Mouse (Mus musculus) retina, postnatal 7 days (tissue): ENCODE measurements at regions not wholly inside any gene's neighbourhood (a gene's known extent, or its start where the extent isn't known, plus 50 kb on each side); places are given as distances from the start of the nearest gene placed in this dataset.

Source experiments
- DNase-seq: peaks from one replicate; pipeline ENCODE4 v3.0.0-alpha.2; 2012; ENCODE audit warnings: low read depth, low spot score

DNA sequence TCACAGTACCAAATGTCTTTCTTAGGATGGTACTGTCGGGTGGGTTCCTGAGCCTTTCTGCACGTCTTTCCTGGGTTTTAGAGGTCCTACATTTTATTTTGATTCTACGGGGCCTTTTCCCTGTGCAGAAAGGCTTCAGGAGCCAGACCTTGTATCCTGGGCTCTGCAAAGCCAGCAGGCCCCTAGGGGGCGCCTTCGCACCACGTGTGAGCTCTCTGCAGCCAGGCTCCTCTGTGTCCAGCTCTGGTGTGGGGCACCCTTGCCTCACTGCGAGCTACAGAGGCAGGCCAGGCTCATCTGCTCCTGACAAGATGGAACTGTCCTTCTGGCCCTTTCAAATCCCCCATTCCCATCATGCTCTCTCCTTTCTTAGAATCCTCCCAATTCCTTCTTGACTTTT lies 53.3 kb upstream of the Usp3 start:
- peak; percentile 57 for DNase-seq

GRCm38 (mm10) chr9:66651306-66651705 lies 58.4 kb upstream of the Usp3 start:
- peak; percentile 30 for DNase-seq

DNA sequence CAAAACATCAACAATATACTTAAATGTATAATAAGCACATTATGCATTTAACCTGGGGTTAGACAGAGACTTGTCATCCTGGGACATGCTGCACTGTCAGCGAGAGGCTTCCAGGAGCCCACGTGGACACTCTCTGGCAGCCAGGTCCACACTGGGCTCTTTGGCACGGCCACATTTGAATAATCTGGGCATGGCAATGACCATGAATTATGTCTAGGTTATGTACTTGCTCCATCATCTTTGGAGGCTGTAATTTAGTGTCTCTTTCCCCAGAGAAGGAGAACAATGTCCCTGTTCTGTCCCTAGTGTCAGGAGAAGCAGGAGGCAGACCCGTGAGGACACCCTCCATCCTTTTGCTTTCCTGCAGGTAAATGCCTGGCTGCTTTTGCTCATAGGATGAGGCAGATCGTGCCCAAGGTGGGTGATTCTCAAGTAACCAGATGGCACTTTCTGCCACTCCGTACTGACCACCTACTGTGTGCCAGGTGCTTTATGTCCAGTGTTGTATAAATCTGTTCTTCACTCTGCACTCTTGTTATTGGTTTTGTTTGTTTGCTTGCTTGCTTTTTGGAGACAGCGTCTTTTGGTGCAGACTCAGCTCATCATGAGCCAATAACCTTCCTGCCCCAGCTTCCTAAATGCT lies 56.2 kb upstream of the Car12 start:
- no peak for DNase-seq

- no peak for DNase-seq
Observed at GRCm38 (mm10) chr9:66658707-66659242, 54.7 kb upstream of the Car12 start.

GRCm38 (mm10) chr9:66659781-66660445 lies 53.6 kb upstream of the Car12 start:
- no peak for DNase-seq

- no peak for DNase-seq
Observed at GRCm38 (mm10) chr9:66661596-66661995, 51.9 kb upstream of the Car12 start.

GRCm38 (mm10) chr9:66662443-66662842 lies 51.0 kb upstream of the Car12 start:
- no peak for DNase-seq
